Mouse (Mus musculus) cerebellum, postnatal 25 days (tissue): ENCODE data around the gene Arsb.
"Not testable (repeated sequence)": the region's sequence is repeated elsewhere in the genome, so short reads cannot be mapped to it uniquely, and the experiment has no call there.

Experiments
- DNase-seq, 2 experiments: peaks; one replicate each; pipeline ENCODE4 v3.0.0; 2021; ENCODE audit warnings: mixed read lengths in 2 of 2

Gene Arsb

GRCm38 (mm10) chr13:93924735-93925432, 153.5 kb downstream of the Arsb start:
- no peak for DNase-seq

- DNase-seq = no peak
Observed at GRCm38 (mm10) chr13:93930561-93931340, 159.3 kb downstream of the Arsb start.

GRCm38 (mm10) chr13:93936455-93936854, 165.0 kb downstream of the Arsb start:
- DNase-seq = peak; percentile 66 to 80

GRCm38 (mm10) chr13:93938118-93938517, 166.7 kb downstream of the Arsb start:
- no peak for DNase-seq

GRCm38 (mm10) chr13:93939363-93940127, 168.1 kb downstream of the Arsb start:
- no peak for DNase-seq

GRCm38 (mm10) chr13:93940742-93941531, 169.5 kb downstream of the Arsb start:
- DNase-seq = no peak

GRCm38 (mm10) chr13:93950996-93951395, 179.6 kb downstream of the Arsb start:
- DNase-seq = no peak

- no peak for DNase-seq
Observed at GRCm38 (mm10) chr13:93951555-93951954, 180.1 kb downstream of the Arsb start.

GRCm38 (mm10) chr13:93952466-93952865, 181.0 kb downstream of the Arsb start:
- no peak for DNase-seq

- DNase-seq = no peak
Observed at GRCm38 (mm10) chr13:93957907-93958306, 186.5 kb downstream of the Arsb start.

GRCm38 (mm10) chr13:93966271-93966670, 194.8 kb downstream of the Arsb start:
- no peak for DNase-seq

- DNase-seq = peak; percentile 17 to 47
Observed at GRCm38 (mm10) chr13:93967138-93967537, 195.7 kb downstream of the Arsb start.

- DNase-seq = no peak
Observed at GRCm38 (mm10) chr13:93970115-93970514, 198.7 kb downstream of the Arsb start.

- no peak for DNase-seq
Observed at GRCm38 (mm10) chr13:93972423-93972822, 201.0 kb downstream of the Arsb start.

- DNase-seq = no peak
Observed at GRCm38 (mm10) chr13:93975668-93976067, 204.2 kb downstream of the Arsb start.

- DNase-seq = no peak
Observed at GRCm38 (mm10) chr13:93976897-93977530, 205.6 kb downstream of the Arsb start.

- DNase-seq = no peak
Observed at GRCm38 (mm10) chr13:93978703-93979495, 207.5 kb downstream of the Arsb start.

GRCm38 (mm10) chr13:93979754-93980153, 208.3 kb downstream of the Arsb start:
- no peak for DNase-seq

- DNase-seq = no peak
Observed at GRCm38 (mm10) chr13:93984521-93984920, 213.1 kb downstream of the Arsb start.

- no peak for DNase-seq
Observed at GRCm38 (mm10) chr13:93985181-93985580, 213.8 kb downstream of the Arsb start.

GRCm38 (mm10) chr13:93985750-93986149, 214.3 kb downstream of the Arsb start:
- DNase-seq = not testable (repeated sequence)
